Mouse (Mus musculus): Measurements from ENCODE around the gene Rab11fip4.

Gene Rab11fip4

GRCm38 (mm10) chr11:79614880-79615279 lies 23.9 kb downstream of the Rab11fip4 start:
- no peak for DNase-seq (ENCODE audit: low spot score in 2 of 2)

- no peak for DNase-seq (ENCODE audit: low spot score in 2 of 2)
Measured at GRCm38 (mm10) chr11:79615871-79616270, 24.9 kb downstream of the Rab11fip4 start.

DNA sequence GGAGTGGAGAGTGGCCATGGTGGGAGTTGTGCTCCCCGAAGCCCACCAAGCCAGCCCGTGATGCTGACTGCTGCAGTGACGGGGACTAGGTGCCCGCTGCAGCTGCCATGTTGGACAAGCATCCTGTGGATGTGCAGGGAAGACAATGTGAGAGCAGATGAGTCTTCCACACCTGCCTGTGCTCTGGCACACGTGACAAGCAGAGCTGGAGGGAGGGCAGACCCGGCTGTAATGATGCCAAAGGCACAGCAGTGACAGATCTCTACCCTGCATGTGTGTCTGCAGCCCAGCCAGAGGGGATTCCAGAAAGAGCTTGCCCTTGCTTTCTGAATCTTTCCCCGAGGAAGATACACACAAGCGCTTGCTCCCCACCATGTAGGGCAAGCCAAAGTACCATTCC lies 27.0 kb downstream of the Rab11fip4 start:
- DNase-seq (ENCODE audit: low spot score in 2 of 2) = no peak

DNA sequence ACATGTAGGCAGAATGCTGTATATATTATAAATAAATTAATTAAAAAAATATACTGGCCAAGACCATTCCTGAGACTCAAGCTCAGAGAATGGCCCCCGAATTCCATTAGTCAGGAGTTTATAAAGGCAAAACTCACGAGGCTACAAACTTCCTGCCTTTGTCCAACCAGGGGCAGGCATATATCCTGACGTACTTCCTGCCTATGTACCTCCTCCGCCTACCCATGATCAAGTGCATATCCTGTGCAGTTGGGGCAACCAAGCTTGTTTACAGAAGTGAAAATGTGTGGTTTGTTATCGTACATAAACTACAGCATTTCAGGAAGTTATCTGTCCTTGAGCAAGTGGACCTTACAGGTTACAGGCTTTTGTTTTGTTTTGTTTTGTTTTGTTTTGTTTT lies 32.0 kb downstream of the Rab11fip4 start:
- no peak for DNase-seq (ENCODE audit: low spot score in 2 of 2)

- DNase-seq (ENCODE audit: low spot score in 2 of 2) = peak; percentile 46 to 54
Measured at GRCm38 (mm10) chr11:79624801-79625302, 33.8 kb downstream of the Rab11fip4 start.

DNA sequence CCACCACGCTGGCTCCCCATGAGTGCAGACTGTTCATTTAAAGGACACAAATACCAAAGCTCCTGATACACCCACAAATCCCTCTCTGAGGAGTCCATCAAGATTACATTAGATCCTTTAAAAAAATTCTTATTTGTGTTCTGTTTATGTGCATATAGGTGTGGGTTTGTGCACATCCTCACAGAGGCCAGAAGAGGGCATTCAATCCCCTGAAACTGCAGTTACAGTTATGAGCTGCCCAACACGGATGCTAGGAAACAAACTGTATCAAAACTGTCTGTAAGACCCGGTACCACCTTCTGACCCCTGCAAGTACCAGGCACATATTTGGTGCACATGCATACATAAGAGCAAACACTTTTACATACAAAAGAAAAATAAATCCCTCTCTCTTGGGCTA lies 37.7 kb downstream of the Rab11fip4 start:
- DNase-seq (ENCODE audit: low spot score in 2 of 2) = no peak

DNA sequence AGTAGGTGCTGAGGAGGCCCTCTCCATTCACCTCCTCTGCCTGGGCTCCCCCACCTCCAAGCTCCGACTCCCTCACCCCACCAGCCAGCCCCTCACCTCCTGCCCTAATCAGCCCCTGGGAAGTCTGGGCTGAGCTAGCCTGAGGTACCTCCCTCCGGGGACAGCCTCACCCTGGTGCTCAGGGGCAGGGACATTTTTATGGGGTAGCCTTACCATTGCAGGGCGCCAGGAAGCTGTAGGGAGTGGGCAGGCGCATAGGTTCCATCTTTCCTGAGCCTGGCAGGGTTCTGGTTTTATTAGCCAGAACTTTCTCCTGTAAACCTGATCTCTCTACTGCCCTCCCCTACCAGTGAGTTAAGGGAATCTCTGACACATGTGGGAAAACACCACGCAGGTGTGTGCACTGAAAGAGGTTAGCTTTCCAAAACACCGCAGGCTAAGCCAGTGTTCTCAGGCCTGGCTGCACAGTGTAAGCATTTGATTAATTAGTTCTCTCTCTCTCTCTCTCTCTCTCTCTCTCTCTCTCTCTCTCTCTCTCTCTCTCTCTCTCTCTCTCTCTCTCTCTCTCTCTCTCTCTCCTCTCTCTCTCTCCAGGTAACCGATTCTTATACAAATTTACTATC lies 38.9 kb downstream of the Rab11fip4 start:
- no peak for DNase-seq (ENCODE audit: low spot score in 2 of 2)

DNA sequence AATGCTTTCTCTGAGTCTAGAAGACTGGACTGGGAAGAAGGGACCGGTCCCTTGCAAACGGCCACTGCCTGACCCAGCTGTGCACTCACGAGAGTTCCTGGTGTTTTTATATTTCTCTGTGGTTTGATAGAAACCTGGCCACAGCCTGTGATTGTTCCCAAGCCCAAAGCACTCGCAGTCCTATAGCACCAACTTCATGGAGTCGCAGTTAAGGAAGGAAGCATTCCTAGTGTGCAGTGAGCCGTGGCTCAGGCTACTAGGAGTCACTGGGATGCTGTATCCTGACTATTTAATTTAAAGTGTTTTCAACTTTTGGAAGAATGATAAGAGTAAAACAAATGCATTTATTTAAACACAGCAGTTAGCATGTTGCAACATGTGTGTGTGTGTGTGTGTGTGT lies 39.5 kb downstream of the Rab11fip4 start:
- DNase-seq (ENCODE audit: low spot score in 2 of 2) = no peak

- no peak for DNase-seq (ENCODE audit: low spot score in 2 of 2)
Measured at GRCm38 (mm10) chr11:79633366-79633765, 42.4 kb downstream of the Rab11fip4 start.

DNA sequence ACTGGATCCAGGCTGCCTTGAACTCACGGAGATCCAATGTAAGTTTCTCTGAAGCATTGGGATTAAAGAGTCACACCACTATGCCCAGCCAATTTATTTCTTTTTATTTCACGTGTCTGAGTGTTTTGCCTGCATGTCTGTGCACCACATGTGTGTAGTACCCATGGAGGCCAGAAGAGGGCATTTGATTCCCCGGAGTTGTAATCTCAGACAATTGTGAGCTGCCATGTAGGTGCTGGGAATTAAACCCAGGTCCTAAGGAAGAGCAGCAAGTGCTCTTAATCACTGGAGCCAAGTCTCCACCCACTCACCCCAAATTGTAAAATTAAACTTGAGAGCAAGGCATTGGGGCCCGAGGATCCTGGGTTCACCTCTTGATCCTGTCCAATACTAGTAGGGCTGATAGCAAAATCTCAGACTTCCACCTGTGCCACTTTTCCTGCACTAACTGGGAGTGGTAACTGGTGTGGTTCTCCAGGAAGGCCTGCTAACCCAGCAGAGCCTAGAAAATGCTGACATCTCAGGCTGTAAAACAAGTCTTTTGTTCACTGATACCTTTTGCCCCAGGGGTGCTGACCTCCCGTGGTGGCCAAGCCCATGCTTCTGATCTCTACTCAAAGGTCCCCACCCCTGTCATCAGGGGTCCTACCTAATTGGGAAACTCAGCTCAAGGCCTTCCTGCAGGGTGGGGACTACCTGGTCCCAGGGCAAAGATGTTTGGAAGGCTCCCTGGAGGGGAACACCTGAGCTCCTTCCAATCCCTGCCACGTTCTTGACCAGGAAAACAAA lies 44.8 kb downstream of the Rab11fip4 start:
- no peak for DNase-seq (ENCODE audit: low spot score in 2 of 2)

GRCm38 (mm10) chr11:79636481-79636880 lies 45.5 kb downstream of the Rab11fip4 start:
- DNase-seq (ENCODE audit: low spot score in 2 of 2) = no peak

- DNase-seq (ENCODE audit: low spot score in 2 of 2) = no peak
Measured at GRCm38 (mm10) chr11:79638691-79639090, 47.7 kb downstream of the Rab11fip4 start.

- no peak for DNase-seq (ENCODE audit: low spot score in 2 of 2)
Measured at GRCm38 (mm10) chr11:79640940-79641733, 50.1 kb downstream of the Rab11fip4 start.

GRCm38 (mm10) chr11:79643730-79644129 lies 52.7 kb downstream of the Rab11fip4 start:
- DNase-seq (ENCODE audit: low spot score in 2 of 2) = no peak

DNA sequence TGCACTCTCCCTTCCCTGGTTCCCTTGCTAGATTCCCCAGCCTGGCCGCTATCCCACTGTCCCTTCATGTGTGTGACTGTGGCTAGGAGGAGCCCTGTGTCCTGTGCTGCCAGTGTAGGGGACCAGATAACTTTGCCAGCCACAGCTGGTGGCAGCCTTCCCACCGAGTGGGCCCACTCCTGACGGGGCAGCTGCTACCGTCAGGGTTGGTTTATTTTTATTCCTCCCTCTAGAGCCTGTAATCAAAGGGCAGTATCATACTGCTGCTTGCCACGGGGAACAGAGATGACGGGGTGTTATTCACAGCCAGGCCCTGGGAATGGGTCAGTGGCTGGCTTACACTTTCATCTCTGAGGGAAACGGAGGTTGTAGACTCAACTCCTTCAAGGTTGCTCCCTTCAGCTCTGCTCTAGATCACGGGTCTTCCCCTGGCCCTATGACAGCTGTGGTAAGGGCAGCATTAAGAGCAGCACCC lies 53.7 kb downstream of the Rab11fip4 start:
- DNase-seq (ENCODE audit: low spot score in 2 of 2) = no peak

GRCm38 (mm10) chr11:79646026-79646425 lies 55.0 kb downstream of the Rab11fip4 start:
- no peak for DNase-seq (ENCODE audit: low spot score in 2 of 2)

GRCm38 (mm10) chr11:79646467-79647070 lies 55.6 kb downstream of the Rab11fip4 start:
- no peak for DNase-seq (ENCODE audit: low spot score in 2 of 2)

DNA sequence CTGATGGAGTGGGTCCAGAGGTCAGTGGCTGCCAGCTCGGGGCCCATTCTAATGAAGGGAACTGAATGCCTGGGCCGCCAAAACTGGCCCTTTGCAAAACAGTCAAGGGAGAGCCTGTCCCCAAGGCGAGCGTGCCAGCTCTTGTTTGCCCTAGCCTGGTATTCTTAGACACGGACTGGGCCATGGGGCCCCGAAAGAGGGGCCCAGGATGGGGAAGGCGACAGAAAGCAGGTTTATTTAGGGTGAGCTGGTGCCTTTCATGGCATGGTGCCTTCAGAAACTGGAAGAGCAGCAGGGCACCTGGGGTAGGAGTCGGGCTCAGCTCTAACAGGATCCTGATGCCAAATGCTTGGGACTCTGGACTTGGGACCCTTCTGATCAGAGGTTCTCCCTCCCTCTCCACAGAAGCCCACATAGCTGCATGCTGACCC lies 56.1 kb downstream of the Rab11fip4 start:
- no peak for DNase-seq (ENCODE audit: low spot score in 2 of 2)

GRCm38 (mm10) chr11:79650359-79650835 lies 59.4 kb downstream of the Rab11fip4 start:
- DNase-seq (ENCODE audit: low spot score in 2 of 2) = no peak

DNA sequence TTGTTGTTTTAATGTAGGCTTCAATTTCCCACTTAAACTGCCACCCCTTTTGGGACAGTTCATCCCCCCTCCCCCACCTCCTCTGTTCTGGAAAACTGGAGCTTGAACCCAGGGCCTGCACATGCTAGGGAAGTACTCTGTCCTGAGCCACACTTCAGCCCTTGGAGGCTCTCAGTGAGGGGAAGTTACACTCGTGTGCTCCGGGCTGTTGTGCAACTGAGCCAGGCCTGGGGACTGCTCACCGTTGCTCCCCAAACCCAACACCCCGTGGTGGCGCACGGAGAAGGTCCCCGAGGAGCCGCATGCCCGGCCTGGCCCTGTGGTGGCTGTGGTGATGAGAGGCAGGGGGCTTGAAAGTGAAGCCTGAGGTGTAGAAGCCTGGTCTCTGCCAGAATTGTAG lies 61.2 kb downstream of the Rab11fip4 start:
- no peak for DNase-seq (ENCODE audit: low spot score in 2 of 2)

GRCm38 (mm10) chr11:79652921-79653575 lies 62.0 kb downstream of the Rab11fip4 start:
- no peak for DNase-seq (ENCODE audit: low spot score in 2 of 2)
